Mouse (Mus musculus): ENCODE measurements around the gene Olfr145.
A peak's percentile ranks its signal among the peaks of the same experiment; 100 is the strongest.

Olfr145 gene

GRCm38 (mm10) chr9:37896661-37897060 lies at the start of gene Olfr145:
Olfr145 (plus strand) TSS chr9:37896724.
- DNase-seq (ENCODE audit: low read depth, low spot score), result no peak

DNA sequence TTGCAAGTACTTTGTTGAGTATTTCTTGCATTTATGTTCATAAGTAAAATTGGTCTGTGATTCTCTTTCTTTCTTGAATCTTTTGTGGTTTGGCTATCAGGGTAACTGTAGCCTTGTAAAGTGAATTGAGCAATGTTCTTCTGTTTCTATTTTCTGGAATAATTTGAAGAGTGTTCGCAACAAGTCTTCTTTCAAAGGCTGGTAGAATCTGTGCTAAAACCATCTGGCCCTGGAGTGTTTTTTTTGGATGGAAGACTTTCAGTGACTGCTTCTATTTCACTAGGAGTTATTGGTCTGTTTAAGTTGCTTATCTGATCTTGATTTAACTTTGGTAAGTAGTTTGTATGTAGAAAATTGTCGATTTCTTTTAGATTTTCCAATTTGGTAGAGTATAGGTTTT lies 47.3 kb upstream of the Olfr145 start:
- no peak for DNase-seq (ENCODE audit: low read depth, low spot score)

DNA sequence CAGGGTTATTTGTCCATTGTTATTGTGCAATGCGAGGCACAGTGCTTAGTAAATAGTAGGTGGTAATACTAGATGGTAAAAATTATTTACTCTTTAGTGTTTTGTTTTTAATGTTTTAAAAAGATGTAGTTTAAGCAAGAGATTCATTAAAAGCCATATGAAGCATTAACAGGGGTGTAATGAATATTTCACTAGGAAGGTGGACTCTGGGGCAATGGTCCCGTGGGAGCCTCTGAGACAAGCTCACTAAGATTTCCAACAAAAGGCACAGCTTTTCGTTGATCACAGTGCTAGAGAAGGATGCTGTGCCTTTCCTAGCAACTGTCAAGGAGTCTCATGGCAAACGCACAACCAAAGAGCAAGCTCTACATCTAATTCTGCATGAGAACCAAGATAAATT lies 42.6 kb upstream of the Olfr145 start, which contains the start of gene Olfr877:
TSS of gene Olfr877 (plus strand) at position 301 of the 400 bp plus-strand sequence.
- no peak for DNase-seq (ENCODE audit: low read depth, low spot score)

DNA sequence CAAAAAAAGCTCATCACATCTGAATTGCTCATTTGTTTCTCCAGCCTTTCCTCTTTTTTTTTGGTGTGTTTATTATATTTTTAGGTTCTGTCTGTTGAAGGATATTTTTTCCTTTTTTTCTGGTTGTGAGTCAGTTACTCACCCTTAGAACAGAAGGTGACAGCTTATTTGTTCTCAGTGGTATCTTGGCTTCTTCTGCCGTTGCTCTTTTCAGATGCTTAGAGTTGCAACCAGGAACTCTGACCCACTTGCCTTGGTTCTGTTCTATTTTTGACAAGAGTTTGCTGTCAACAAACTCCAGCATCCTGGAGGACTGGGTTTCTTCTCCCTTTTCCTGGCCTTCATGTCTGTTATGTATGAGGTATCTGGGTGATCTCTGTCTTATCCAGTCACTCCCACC lies 33.2 kb upstream of the Olfr145 start:
- DNase-seq (ENCODE audit: low read depth, low spot score), result no peak

DNA sequence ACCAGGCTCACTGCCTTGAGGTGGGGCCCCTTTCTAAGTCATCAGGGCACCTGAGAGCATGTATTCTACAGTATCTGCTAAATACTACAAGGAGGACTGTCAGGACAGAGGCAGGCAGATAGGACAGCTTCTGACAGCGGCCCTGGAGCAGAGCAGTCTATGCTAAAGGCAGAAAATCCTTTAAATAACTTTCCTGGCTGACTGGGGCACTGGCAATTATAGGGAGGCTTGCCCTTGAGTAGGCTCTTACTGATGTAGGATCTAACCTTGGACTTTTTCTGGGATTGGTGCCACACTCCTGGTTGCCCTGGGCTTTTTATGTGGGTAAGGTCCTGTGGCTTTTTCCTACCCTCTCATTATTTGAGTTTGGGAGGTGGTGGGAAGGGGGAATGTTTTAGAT lies 26.3 kb upstream of the Olfr145 start:
- DNase-seq (ENCODE audit: low read depth, low spot score), result no peak

DNA sequence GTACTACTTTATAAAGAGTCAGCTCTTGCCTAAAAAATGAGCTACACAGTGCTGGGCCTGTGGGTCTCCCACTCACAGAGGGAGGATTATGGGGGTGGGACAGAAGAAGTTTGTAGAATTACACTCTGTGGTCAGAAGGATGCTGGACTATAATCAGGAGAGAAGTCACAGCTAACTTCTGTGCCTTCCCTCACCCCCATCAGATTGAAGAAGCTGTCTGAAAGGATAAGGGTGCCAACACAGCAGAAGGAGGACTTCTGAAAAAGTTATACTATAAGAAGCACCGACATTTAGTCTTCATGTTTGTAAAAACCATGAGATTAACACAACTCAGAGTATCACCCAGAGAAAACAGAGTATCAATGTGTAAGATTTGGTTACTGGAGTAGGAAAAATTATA lies 25.4 kb upstream of the Olfr145 start:
- no peak for DNase-seq (ENCODE audit: low read depth, low spot score)

- DNase-seq (ENCODE audit: low read depth, low spot score), result no peak
Observed at GRCm38 (mm10) chr9:37871536-37871935, 25.0 kb upstream of the Olfr145 start.

DNA sequence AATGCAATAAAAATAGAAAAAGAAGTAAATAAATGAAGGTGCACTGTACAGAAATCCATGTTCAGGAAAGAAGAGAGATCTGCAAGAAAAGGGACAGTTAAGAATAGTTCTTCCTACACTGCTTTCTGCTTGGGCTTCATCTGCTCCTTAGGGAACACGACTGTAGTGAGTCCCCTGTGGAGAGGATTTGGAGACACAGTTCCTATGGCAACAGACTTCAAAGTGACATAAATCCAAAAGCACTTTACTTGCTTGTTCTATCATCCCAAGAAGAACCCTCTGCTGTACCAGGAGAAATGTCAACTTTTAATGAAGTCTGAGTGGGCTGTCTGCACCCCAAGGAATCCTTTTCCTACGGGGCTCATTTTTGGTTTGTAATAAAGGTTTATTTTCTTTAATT lies 5.6 kb upstream of the Olfr145 start:
- DNase-seq (ENCODE audit: low read depth, low spot score), result no peak

- no peak for DNase-seq (ENCODE audit: low read depth, low spot score)
Observed at GRCm38 (mm10) chr9:37905555-37905954, 9.0 kb downstream of the Olfr145 start.

DNA sequence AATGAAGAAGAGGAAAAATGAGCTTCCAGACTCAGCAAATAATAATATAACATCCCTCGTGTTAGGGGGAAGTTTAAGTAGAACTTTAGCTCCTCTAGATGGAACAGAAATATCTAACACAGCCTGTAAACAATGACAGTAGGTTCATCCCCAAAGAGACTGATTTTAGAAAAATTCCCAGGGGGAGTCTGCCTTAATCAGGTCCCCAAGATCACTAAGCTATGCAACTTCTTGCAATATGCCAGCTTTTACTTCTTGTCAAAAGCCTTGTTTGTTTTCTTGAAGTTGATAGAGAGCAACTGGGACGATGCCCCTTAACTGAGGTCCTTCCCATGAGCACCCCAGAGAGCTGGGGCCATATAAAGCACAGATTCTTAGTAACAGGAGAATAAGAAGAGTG lies 21.0 kb downstream of the Olfr145 start, which contains the start of gene Olfr878:
TSS of gene Olfr878 (plus strand) at position 301 of the 400 bp plus-strand sequence.
- DNase-seq (ENCODE audit: low read depth, low spot score), result no peak

DNA sequence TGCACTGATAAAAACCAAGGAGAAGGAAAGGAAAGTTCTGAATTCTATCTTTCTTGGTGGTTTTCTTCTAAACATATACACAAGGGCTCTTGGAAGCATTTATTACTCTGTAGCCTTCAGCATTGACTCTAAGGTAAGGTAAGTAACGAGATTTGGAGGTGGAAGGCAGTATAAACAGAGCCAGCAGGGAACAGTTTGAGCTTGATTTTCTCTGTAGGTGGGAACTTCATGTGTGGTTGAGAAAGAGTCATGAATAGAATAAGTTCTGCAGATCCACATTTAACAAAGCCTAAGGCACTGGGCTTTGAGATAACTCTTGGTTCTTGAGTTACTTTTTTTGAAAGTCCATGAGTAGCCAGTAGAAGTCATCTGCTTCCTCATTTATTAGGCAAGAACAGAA lies 21.5 kb downstream of the Olfr145 start:
- no peak for DNase-seq (ENCODE audit: low read depth, low spot score)

DNA sequence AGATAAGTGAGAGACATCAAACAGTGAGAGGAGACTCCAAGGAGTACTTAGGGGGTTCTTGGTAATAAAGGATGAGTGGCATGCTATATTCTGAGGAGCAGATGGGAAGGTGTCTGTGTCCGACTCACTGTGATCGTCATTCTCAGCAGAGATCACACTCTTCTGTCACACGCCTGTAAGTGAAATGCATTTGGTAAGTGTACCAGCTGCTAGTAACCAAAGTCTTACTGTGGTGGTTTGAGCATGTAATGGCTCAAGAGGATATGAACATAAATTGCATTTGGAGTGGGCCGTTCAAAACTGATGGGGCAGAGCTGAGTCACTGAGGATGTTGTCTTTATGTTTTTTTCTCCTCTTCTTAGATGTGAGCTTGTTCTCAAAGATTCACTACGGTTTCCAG lies 27.7 kb downstream of the Olfr145 start:
- DNase-seq (ENCODE audit: low read depth, low spot score), result no peak

DNA sequence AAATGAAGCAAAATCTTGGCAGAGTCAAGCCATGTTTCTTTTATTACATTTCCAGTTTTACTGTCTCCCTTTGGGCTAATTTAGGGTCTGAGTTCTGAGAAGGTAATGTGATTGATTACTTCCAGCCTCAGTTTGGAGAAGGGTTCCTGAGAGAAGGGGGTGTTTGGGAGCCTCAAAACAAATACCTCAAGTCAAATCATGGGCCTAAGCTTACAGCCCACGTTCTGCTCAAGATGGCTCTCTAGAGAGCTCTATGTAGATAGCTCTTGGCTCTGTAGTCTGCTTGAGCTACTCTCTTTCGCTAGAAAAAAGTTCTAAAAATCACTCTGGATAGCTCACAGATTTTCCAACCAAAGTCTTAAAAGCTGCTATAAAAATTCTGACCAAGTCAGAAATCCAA lies 28.9 kb downstream of the Olfr145 start:
- no peak for DNase-seq (ENCODE audit: low read depth, low spot score)

- no peak for DNase-seq (ENCODE audit: low read depth, low spot score)
Observed at GRCm38 (mm10) chr9:37926019-37927013, 29.8 kb downstream of the Olfr145 start.

- DNase-seq (ENCODE audit: low read depth, low spot score), result peak; percentile 43
Observed at GRCm38 (mm10) chr9:37932519-37932918, 36.0 kb downstream of the Olfr145 start.

- no peak for DNase-seq (ENCODE audit: low read depth, low spot score)
Observed at GRCm38 (mm10) chr9:37934146-37934545, 37.6 kb downstream of the Olfr145 start.

DNA sequence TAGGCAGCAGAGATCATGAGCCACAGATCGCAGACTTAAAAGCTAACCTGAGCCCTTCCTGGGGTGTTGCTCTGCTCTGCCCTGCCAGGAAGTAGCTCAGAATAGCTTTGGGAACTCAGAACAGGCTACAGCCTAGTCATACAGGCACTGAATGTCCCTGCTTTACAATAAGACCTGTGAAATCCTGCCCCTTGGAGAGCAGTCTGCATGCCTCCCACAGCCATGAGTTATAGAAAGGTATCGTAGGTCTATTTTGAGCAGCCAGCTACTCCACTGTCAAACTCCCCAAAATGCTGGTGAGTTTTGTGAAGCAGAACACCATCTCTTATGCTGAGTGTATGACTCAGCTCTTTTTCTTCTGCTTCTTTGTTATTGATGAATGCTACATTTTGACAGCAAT lies 44.6 kb downstream of the Olfr145 start:
- DNase-seq (ENCODE audit: low read depth, low spot score), result no peak
